Mouse (Mus musculus) CH12.LX (cell line): ENCODE measurements at regions not wholly inside any gene's neighbourhood (a gene's known extent, or its start where the extent isn't known, plus 50 kb on each side); places are given as distances from the start of the nearest gene placed in this dataset.

Experiments used
- DNase-seq: peaks from one replicate; pipeline ENCODE4 v3.0.0-alpha.2; 2013; ENCODE audit errors: extremely low read depth
- H3K27ac ChIP-seq: 2 replicates; pipeline ENCODE4 v1.5.1; 2012; ENCODE audit warnings: low read depth, mild to moderate bottlenecking, control low read depth, moderate library complexity; ENCODE audit not compliant: insufficient read depth
- H3K27me3 ChIP-seq: replicated peaks from 2 replicates; pipeline ENCODE3; 2012; ENCODE audit warnings: inconsistent platforms
- H3K36me3 ChIP-seq, 2 experiments: replicated peaks in 1 of 2; 2 replicates each; pipeline versions ENCODE3 to v1.6.1; 2012; ENCODE audit warnings: inconsistent platforms in 1 of 2, low read length in 1 of 2, mild to moderate bottlenecking in 1 of 2, mixed read lengths in 1 of 2, moderate library complexity in 1 of 2; ENCODE audit not compliant: control insufficient read depth in 1 of 2, insufficient read depth in 1 of 2
- H3K4me1 ChIP-seq, 2 experiments: 2 replicates each; pipeline ENCODE4 v1.6.1; 2012; ENCODE audit warnings: inconsistent platforms in 1 of 2, moderate library complexity in 1 of 2; ENCODE audit not compliant: insufficient read depth in 2 of 2, control insufficient read depth in 1 of 2
- H3K4me2 ChIP-seq: 2 replicates; pipeline ENCODE4 v1.6.1; 2012; ENCODE audit warnings: low read depth, mild to moderate bottlenecking, control low read depth; ENCODE audit not compliant: poor library complexity, insufficient read depth, severe bottlenecking
- H3K4me3 ChIP-seq, 3 experiments: fragments of 150-350 bp in 1 of 3; sonication (generic) in 1 of 3; replicated peaks in 1 of 3; 2 replicates each; pipeline versions ENCODE3 to v1.5.1; 2011 to 2012; ENCODE audit warnings: low read depth in 2 of 3, low read length in 2 of 3, mild to moderate bottlenecking in 2 of 3, moderate library complexity in 2 of 3, control low read depth in 1 of 3, improper control_type of control experiment in 1 of 3, inconsistent platforms in 1 of 3, mixed read lengths in 1 of 3; ENCODE audit not compliant: poor library complexity in 1 of 3
- H3K79me2 ChIP-seq: replicated peaks from 2 replicates; pipeline ENCODE4 v1.6.1; 2012; ENCODE audit warnings: mild to moderate bottlenecking, moderate library complexity; ENCODE audit not compliant: control insufficient read depth, poor library complexity, insufficient read depth, severe bottlenecking; ENCODE audit errors: extremely low read depth
- H3K9ac ChIP-seq: 2 replicates; pipeline ENCODE4 v1.6.1; 2012; ENCODE audit warnings: low read depth, mild to moderate bottlenecking, control low read depth, moderate library complexity; ENCODE audit not compliant: insufficient read depth
- H3K9me3 ChIP-seq: replicated peaks from 2 replicates; pipeline ENCODE3; 2012; ENCODE audit warnings: low read length, inconsistent platforms, mixed read lengths
- BHLHE40 ChIP-seq: IDR thresholded peaks from 2 replicates; pipeline ENCODE4 v1.6.1; 2011; ENCODE audit warnings: mild to moderate bottlenecking, low read depth, low read length, improper control_type of control experiment
- CHD1 ChIP-seq: IDR thresholded peaks from 2 replicates; pipeline ENCODE4 v1.6.1; 2012; ENCODE audit warnings: low read depth, low read length, improper control_type of control experiment, inconsistent platforms
- CHD2 ChIP-seq: IDR thresholded peaks from 2 replicates; pipeline ENCODE4 v1.6.1; 2011; ENCODE audit warnings: low read length, improper control_type of control experiment
- CTCF ChIP-seq, 2 experiments: IDR thresholded peaks in 1 of 2; conservative IDR thresholded peaks in 1 of 2; 2 replicates each; pipeline ENCODE4 v1.5.1; 2011 to 2012; ENCODE audit warnings: low read depth in 2 of 2, low read length in 2 of 2, improper control_type of control experiment in 1 of 2, inconsistent platforms in 1 of 2, mild to moderate bottlenecking in 1 of 2, moderate library complexity in 1 of 2
- ELF1 ChIP-seq: IDR thresholded peaks from 2 replicates; pipeline ENCODE4 v1.6.1; 2014; ENCODE audit warnings: low read depth, mild to moderate bottlenecking, inconsistent platforms, low read length, improper control_type of control experiment
- EP300 ChIP-seq: IDR thresholded peaks from 2 replicates; pipeline ENCODE4 v1.6.1; 2011; ENCODE audit warnings: low read length, improper control_type of control experiment
- IRF4 ChIP-seq: IDR thresholded peaks from 2 replicates; pipeline ENCODE4 v1.6.1; 2014; ENCODE audit warnings: low read depth, mild to moderate bottlenecking, inconsistent platforms, low read length, improper control_type of control experiment
- JUN ChIP-seq: IDR thresholded peaks from 2 replicates; pipeline ENCODE4 v1.6.1; 2011; ENCODE audit warnings: low read depth, mild to moderate bottlenecking, low read length, improper control_type of control experiment, moderate library complexity; ENCODE audit not compliant: insufficient read depth
- JUND ChIP-seq: conservative IDR thresholded peaks from 2 replicates; pipeline ENCODE4 v1.6.1; 2011; ENCODE audit warnings: low read depth, low read length, improper control_type of control experiment
- KAT2A ChIP-seq: IDR thresholded peaks from 2 replicates; pipeline ENCODE4 v1.6.1; 2012; ENCODE audit warnings: low read length, improper control_type of control experiment, inconsistent platforms; ENCODE audit not compliant: insufficient replicate concordance
- MAFK ChIP-seq: IDR thresholded peaks from 2 replicates; pipeline ENCODE4 v1.6.1; 2011; ENCODE audit warnings: low read length, improper control_type of control experiment; ENCODE audit not compliant: insufficient replicate concordance
- MAX ChIP-seq: IDR thresholded peaks from 2 replicates; pipeline ENCODE4 v1.6.1; 2011; ENCODE audit warnings: low read length, improper control_type of control experiment
- MAZ ChIP-seq: IDR thresholded peaks from 2 replicates; pipeline ENCODE4 v1.6.1; 2012; ENCODE audit warnings: low read depth, mild to moderate bottlenecking, inconsistent platforms, low read length, improper control_type of control experiment, moderate library complexity
- NELFE ChIP-seq: IDR thresholded peaks from 2 replicates; pipeline ENCODE4 v1.6.1; 2011; ENCODE audit warnings: low read depth, low read length, improper control_type of control experiment
- NRF1 ChIP-seq: IDR thresholded peaks from 2 replicates; pipeline ENCODE4 v1.6.1; 2014; ENCODE audit warnings: low read depth, mild to moderate bottlenecking, inconsistent platforms, low read length, improper control_type of control experiment, moderate library complexity
- POLR2AphosphoS2 ChIP-seq: IDR thresholded peaks from 2 replicates; pipeline ENCODE4 v1.6.1; 2011; ENCODE audit warnings: low read depth, low read length, improper control_type of control experiment
- RAD21 ChIP-seq: IDR thresholded peaks from 2 replicates; pipeline ENCODE4 v1.6.1; 2011; ENCODE audit warnings: low read depth, mild to moderate bottlenecking, low read length, improper control_type of control experiment, moderate library complexity
- RCOR1 ChIP-seq: conservative IDR thresholded peaks from 2 replicates; pipeline ENCODE4 v1.6.1; 2012; ENCODE audit warnings: low read depth, mild to moderate bottlenecking, inconsistent platforms, low read length, improper control_type of control experiment
- SIN3A ChIP-seq: IDR thresholded peaks from 2 replicates; pipeline ENCODE4 v1.6.1; 2012; ENCODE audit warnings: low read length, improper control_type of control experiment, inconsistent platforms
- TCF12 ChIP-seq: IDR thresholded peaks from 2 replicates; pipeline ENCODE4 v1.6.1; 2014; ENCODE audit warnings: low read depth, mild to moderate bottlenecking, inconsistent platforms, low read length, improper control_type of control experiment
- USF1 ChIP-seq: IDR thresholded peaks from 2 replicates; pipeline ENCODE4 v1.6.1; 2014; ENCODE audit warnings: low read depth, mild to moderate bottlenecking, inconsistent platforms, low read length, improper control_type of control experiment
- ZKSCAN1 ChIP-seq: IDR thresholded peaks from 2 replicates; pipeline ENCODE4 v1.6.1; 2012; ENCODE audit warnings: low read depth, inconsistent platforms, low read length, improper control_type of control experiment, borderline replicate concordance
- dilution Hi-C: fragments of 300-500 bp; cut with MboI; formaldehyde crosslinking; loops from 2 replicates; pipeline ENCODE4 v1.14.3; 2020; ENCODE audit warnings: low sequenced_read_pairs; ENCODE audit not compliant: extremely low pct_unique_long_range_greater_than_20kb, extremely low pct_ligation_motif_present
- in situ Hi-C: fragments of 300-500 bp; cut with MboI; formaldehyde crosslinking; loops from 3 replicates; pipeline ENCODE4 v1.14.3; 2019; ENCODE audit warnings: low sequenced_read_pairs, low pct_ligation_motif_present, low pct_unique_long_range_greater_than_20kb, mixed read lengths

GRCm38 (mm10) chr16:95838478-95838846, 136.6 kb downstream of the Ets2 start:
- Histone ChIP-seq H3K79me2 (no peaks in the 10 kb centered on the region), H3K27me3 (no peaks in the 10 kb centered on the region), H3K36me3 (no peaks in the 10 kb centered on the region), H3K4me3 (no peak overlapping the region), H3K4me1 (peaks cover 15 to 41% of the 10 kb centered on the region in 2 experiments), H3K4me2 (no peak overlapping the region), H3K9ac (no peak overlapping the region), H3K27ac (no peak overlapping the region), H3K9me3 (peaks cover 8% of the 10 kb centered on the region)
- dilution Hi-C loops: no loop called here
- no peak for DNase-seq
- TF ChIP-seq JUN: no peak
- TF ChIP-seq MAFK: no peak
- no peak for TF ChIP-seq EP300
- no peak for TF ChIP-seq ELF1
- TF ChIP-seq NRF1: no peak
- no peak for TF ChIP-seq IRF4
- no peak for TF ChIP-seq ZKSCAN1
- no peak for TF ChIP-seq BHLHE40
- in situ Hi-C loops: no loop called here

- Histone ChIP-seq H3K4me2 (no peak overlapping the region), H3K27me3 (no peaks in the 10 kb centered on the region), H3K27ac (no peak overlapping the region), H3K79me2 (no peaks in the 10 kb centered on the region), H3K4me1 (peaks cover 15 to 45% of the 10 kb centered on the region in 2 experiments)
- in situ Hi-C loops (no loop called here), dilution Hi-C loops (no loop called here)
- DNase-seq: no peak
- TF ChIP-seq JUND (no peak), CHD1 (no peak), EP300 (no peak), MAFK (no peak), RAD21 (no peak), TCF12 (no peak), KAT2A (no peak), NELFE (no peak), SIN3A (no peak), BHLHE40 (no peak), MAX (no peak), NRF1 (no peak), CHD2 (no peak), USF1 (no peak), POLR2AphosphoS2 (no peak), RCOR1 (no peak), MAZ (no peak), CTCF (conservative IDR thresholded peaks at IDR 0.05 in 1 of 2, IDR thresholded peaks at IDR 0.05 in 1 of 2; ENCODE audit: low read depth in 2 of 2, low read length in 2 of 2) (no peak)
- TF ChIP-seq, all 38 proteins: peak for 0
- Histone ChIP-seq H3K4me3 (no peak overlapping the region), H3K9me3 (peaks cover 3% of the 10 kb centered on the region), H3K9ac (no peak overlapping the region), H3K36me3 (no peaks in the 10 kb centered on the region)
Measured at GRCm38 (mm10) chr16:95837723-95838477, 136.0 kb downstream of the Ets2 start.
